Mouse (Mus musculus) embryonic fibroblast, embryonic 13.5 days (primary cell): Measurements from ENCODE around the gene Prss46.

Experiments
- CTCF ChIP-seq: IDR thresholded peaks from 2 replicates; pipeline ENCODE4 v1.5.1; 2011; ENCODE audit warnings: mild to moderate bottlenecking, control low read depth, low read length, moderate library complexity, borderline replicate concordance; ENCODE audit not compliant: insufficient read depth
- POLR2A ChIP-seq: IDR thresholded peaks from 2 replicates; pipeline ENCODE4 v1.6.1; 2011; ENCODE audit warnings: low read depth, mild to moderate bottlenecking, control low read depth, low read length, moderate library complexity

GRCm38 (mm10) chr9:110887388-110888303, 43.3 kb downstream of the Prss46 start:
- TF ChIP-seq POLR2A (no peak), CTCF (no peak)
